Comparison of ENCODE assay signal across 7 mouse cellular contexts in genomic region chr17:28352018-28352417, GRCm38 (mm10). TPM values are rescaled to one million over a fixed set of nuclear protein-coding genes. Genes with fewer than 3 reads are reported as not detected.
DNase-seq lines count a peak whose midpoint lies in the region; ATAC-seq and TF ChIP-seq lines count a peak whose summit lies in the region.

No protein-coding gene starts in this region.

- H3K36me3 ChIP-seq in kidney, embryonic 15.5 days: no peaks in the 10 kb centered on the region
- no peaks in the 10 kb centered on the region for H3K36me3 ChIP-seq in MEL (ENCODE audit: control insufficient read depth in 1 of 2, insufficient read depth in 2 of 2, low read length in 2 of 2)
- H3K36me3 ChIP-seq in embryonic facial prominence, embryonic 14.5 days (ENCODE audit: control insufficient read depth, insufficient read depth, low read length): no peaks in the 10 kb centered on the region
- H3K36me3 ChIP-seq in liver, embryonic 15.5 days (replicated peaks): no peaks in the 10 kb centered on the region

- TF ChIP-seq POLR2A in MEL (IDR thresholded peaks at IDR 0.05; ENCODE audit: control insufficient read depth in 1 of 2, insufficient read depth in 1 of 2, low read depth in 1 of 2, low read length in 2 of 2, poor library complexity in 1 of 2): no peak

- WGBS in kidney, embryonic 15.5 days: 14% methylated on average over 11 of the region's 11 CpGs
- 21% methylated on average over 9 of the region's 11 CpGs for WGBS in embryonic facial prominence, embryonic 14.5 days
- 10% methylated on average over 11 of the region's 11 CpGs for WGBS in liver, embryonic 15.5 days (ENCODE audit: insufficient replicate concordance)

- H3K4me3 ChIP-seq in kidney, embryonic 15.5 days (replicated peaks): peak overlapping the region; percentile 85
- H3K4me3 ChIP-seq in MEL (ENCODE audit: control insufficient read depth in 1 of 2, insufficient read depth in 1 of 2, low read depth in 2 of 2, low read length in 2 of 2): no peak overlapping the region
- peak overlapping the region; percentile 87 for H3K4me3 ChIP-seq in embryonic facial prominence, embryonic 14.5 days (ENCODE audit: low read depth, low read length)
- H3K4me3 ChIP-seq in liver, embryonic 15.5 days (replicated peaks): peak overlapping the region; percentile 65

- H3K9ac ChIP-seq in kidney, embryonic 15.5 days: no peak overlapping the region
- no peak overlapping the region for H3K9ac ChIP-seq in MEL (ENCODE audit: control insufficient read depth, low read depth, low read length, poor library complexity, severe bottlenecking)
- H3K9ac ChIP-seq in embryonic facial prominence, embryonic 14.5 days (ENCODE audit: low read depth, low read length): peak overlapping the region; percentile 97
- H3K9ac ChIP-seq in liver, embryonic 15.5 days: no peak overlapping the region

- no peaks in the 10 kb centered on the region for H3K9me3 ChIP-seq in kidney, embryonic 15.5 days (replicated peaks)
- H3K9me3 ChIP-seq in MEL (replicated peaks; ENCODE audit: insufficient read depth, low read length): no peaks in the 10 kb centered on the region
- no peaks in the 10 kb centered on the region for H3K9me3 ChIP-seq in embryonic facial prominence, embryonic 14.5 days (ENCODE audit: control insufficient read depth, low read length)
- H3K9me3 ChIP-seq in liver, embryonic 15.5 days (replicated peaks): no peaks in the 10 kb centered on the region

- H3K27ac ChIP-seq in kidney, embryonic 15.5 days: peak overlapping the region; percentile 99
- no peak overlapping the region for H3K27ac ChIP-seq in MEL (ENCODE audit: control insufficient read depth, low read depth, low read length)
- H3K27ac ChIP-seq in embryonic facial prominence, embryonic 14.5 days (replicated peaks; ENCODE audit: low read depth, low read length): peak overlapping the region; percentile 99
- 0 out of 2 replicates have a peak overlapping the region, but pooled peaks have one; percentile 66 for H3K27ac ChIP-seq in liver, embryonic 15.5 days (replicated peaks)

- H3K79me2 ChIP-seq in MEL (ENCODE audit: control insufficient read depth, insufficient read depth, low read length, poor library complexity): no peaks in the 10 kb centered on the region; the same call in 1 of the 2 replicates

- ATAC-seq in kidney, embryonic 15.5 days (replicated peaks; ENCODE audit: low FRiP score): no peak
- ATAC-seq in embryonic facial prominence, embryonic 14.5 days (ENCODE audit: low read depth): no peak
- ATAC-seq in liver, embryonic 15.5 days (ENCODE audit: insufficient read depth): peak; percentile 63
- no peak for ATAC-seq in megakaryocyte progenitor cell, adult 5-6 weeks (replicated peaks; ENCODE audit: poor library complexity)

- TF ChIP-seq CTCF in MEL (IDR thresholded peaks at IDR 0.05 in 2 of 3, conservative IDR thresholded peaks at IDR 0.05 in 1 of 3; ENCODE audit: control insufficient read depth in 1 of 3, insufficient read depth in 1 of 3, low read depth in 2 of 3, low read length in 3 of 3, poor library complexity in 1 of 3, severe bottlenecking in 1 of 3): no peak

- TF ChIP-seq RAD21 in MEL (IDR thresholded peaks at IDR 0.05; ENCODE audit: low read depth, low read length): no peak

- DNase-seq in kidney, postnatal 25 days: no peak
- no peak for DNase-seq in MEL (ENCODE audit: low read depth, low spot score)
- DNase-seq in embryonic facial prominence, embryonic 14.5 days (ENCODE audit: low spot score): no peak
- no peak for DNase-seq in thymus, postnatal 14 days

- peak overlapping the region; percentile 93 for H3K4me2 ChIP-seq in kidney, embryonic 15.5 days
- H3K4me2 ChIP-seq in embryonic facial prominence, embryonic 14.5 days (ENCODE audit: low read depth, low read length): peak overlapping the region; percentile 90
- peak overlapping the region; percentile 93 for H3K4me2 ChIP-seq in liver, embryonic 15.5 days

- H3K27me3 ChIP-seq in kidney, embryonic 15.5 days: 0 out of 2 replicates have a peak, but pooled peaks cover 7% of the 10 kb centered on the region
- no peaks in the 10 kb centered on the region; a peak in 1 of 4 replicates for H3K27me3 ChIP-seq in MEL (ENCODE audit: control insufficient read depth in 1 of 2, insufficient read depth in 2 of 2, low read length in 2 of 2)
- no peaks in the 10 kb centered on the region for H3K27me3 ChIP-seq in embryonic facial prominence, embryonic 14.5 days (replicated peaks; ENCODE audit: control insufficient read depth, insufficient read depth, low read length)
- peaks cover 75% of the 10 kb centered on the region for H3K27me3 ChIP-seq in liver, embryonic 15.5 days

- H3K4me1 ChIP-seq in kidney, embryonic 15.5 days: peaks cover 44% of the 10 kb centered on the region
- H3K4me1 ChIP-seq in MEL (ENCODE audit: control insufficient read depth in 1 of 2, insufficient read depth in 2 of 2, low read length in 2 of 2): no peaks in the 10 kb centered on the region; a peak in 2 of 4 replicates
- peaks cover 36% of the 10 kb centered on the region for H3K4me1 ChIP-seq in embryonic facial prominence, embryonic 14.5 days (ENCODE audit: control insufficient read depth, insufficient read depth, low read length)
- peaks cover 54% of the 10 kb centered on the region for H3K4me1 ChIP-seq in liver, embryonic 15.5 days (replicated peaks)

- TF ChIP-seq EP300 in MEL (IDR thresholded peaks at IDR 0.05; ENCODE audit: low read depth in 1 of 2, low read length in 2 of 2): no peak

TF ChIP-seq in MEL, 35 proteins besides CTCF, POLR2A, EP300 and RAD21:
- no peak for TF ChIP-seq ZMIZ1 (IDR thresholded peaks at IDR 0.05; ENCODE audit: low read depth, low read length)
- no peak for TF ChIP-seq NELFE (IDR thresholded peaks at IDR 0.05; ENCODE audit: low read depth, low read length)
- TF ChIP-seq SMC3 (IDR thresholded peaks at IDR 0.05; ENCODE audit: low read depth, low read length): no peak
- peak; percentile 27; the same call in 1 of the 2 replicates for TF ChIP-seq TAL1 (IDR thresholded peaks at IDR 0.05; ENCODE audit: low read length)
- TF ChIP-seq MAZ (IDR thresholded peaks at IDR 0.05; ENCODE audit: low read depth, low read length): no peak

RNA-seq across cellular contexts. Expression of gene Tead3, which starts 1.4 kb away (rescaled TPM):
- 9.8 and 11.0 TPM in 2 replicates for polyA plus RNA-seq in kidney, embryonic 15.5 days (2015; fragmentation: Nextera tagmentation; extraction: Ambion mirVana)
- total RNA-seq in MEL (2012; rRNA removed): 0.46 and 0.73 TPM in 2 replicates
- polyA plus RNA-seq in MEL (2012; ENCODE audit: insufficient read depth in 1 of 2, insufficient read length in 2 of 2, low read depth in 1 of 2, low replicate concordance in 2 of 2, missing spikeins in 1 of 2): 1 to 10 TPM in 1 of 2 experiments, not detected in 1; 4.1 TPM
- polyA plus RNA-seq in embryonic facial prominence, embryonic 14.5 days (2014; fragmentation: Nextera tagmentation; extraction: Ambion mirVana): 11.3 and 12.0 TPM in 2 replicates
- polyA plus RNA-seq in liver, embryonic 15.5 days (2015; fragmentation: Nextera tagmentation; extraction: Ambion mirVana): 0.60 and 0.69 TPM in 2 replicates
- 0.15 and 1.9 TPM in 2 replicates for total RNA-seq in megakaryocyte progenitor cell, adult 5-6 weeks (2015)
- 0.04 TPM in 1 of 2 replicates, not detected in the other for total RNA-seq in megakaryocyte progenitor cell, adult 5-6 weeks (2017)

RNA-seq across cellular contexts. Expression of gene Tulp1, which starts 13.0 kb away (rescaled TPM):
- 5.6 and 6.4 TPM in 2 replicates for polyA plus RNA-seq in kidney, embryonic 15.5 days (2015; fragmentation: Nextera tagmentation; extraction: Ambion mirVana)
- 0.23 and 0.49 TPM in 2 replicates for total RNA-seq in MEL (2012; rRNA removed)
- 1 to 10 TPM in 1 of 2 experiments, not detected in 1; 2.4 TPM for polyA plus RNA-seq in MEL (2012; ENCODE audit: insufficient read depth in 1 of 2, insufficient read length in 2 of 2, low read depth in 1 of 2, low replicate concordance in 2 of 2, missing spikeins in 1 of 2)
- 3.9 and 6.0 TPM in 2 replicates for polyA plus RNA-seq in embryonic facial prominence, embryonic 14.5 days (2014; fragmentation: Nextera tagmentation; extraction: Ambion mirVana)
- 0.10 and 0.14 TPM in 2 replicates for polyA plus RNA-seq in liver, embryonic 15.5 days (2015; fragmentation: Nextera tagmentation; extraction: Ambion mirVana)
- total RNA-seq in megakaryocyte progenitor cell, adult 5-6 weeks (2015): not detected in 2 replicates
- not detected in 2 replicates for total RNA-seq in megakaryocyte progenitor cell, adult 5-6 weeks (2017)

RNA-seq across cellular contexts. Expression of gene Rpl10a, which starts 23.7 kb away (rescaled TPM):
- polyA plus RNA-seq in kidney, embryonic 15.5 days (2015; fragmentation: Nextera tagmentation; extraction: Ambion mirVana): 643 and 689 TPM in 2 replicates
- total RNA-seq in MEL (2012; rRNA removed): 2,803 and 2,872 TPM in 2 replicates
- 1,000 to 10,000 TPM in 1 of 2 experiments, not detected in 1; 2,044 TPM for polyA plus RNA-seq in MEL (2012; ENCODE audit: insufficient read depth in 1 of 2, insufficient read length in 2 of 2, low read depth in 1 of 2, low replicate concordance in 2 of 2, missing spikeins in 1 of 2)
- polyA plus RNA-seq in embryonic facial prominence, embryonic 14.5 days (2014; fragmentation: Nextera tagmentation; extraction: Ambion mirVana): 800 and 852 TPM in 2 replicates
- polyA plus RNA-seq in liver, embryonic 15.5 days (2015; fragmentation: Nextera tagmentation; extraction: Ambion mirVana): 280 and 313 TPM in 2 replicates
- 3,042 and 3,166 TPM in 2 replicates for total RNA-seq in megakaryocyte progenitor cell, adult 5-6 weeks (2015)
- 795 and 921 TPM in 2 replicates for total RNA-seq in megakaryocyte progenitor cell, adult 5-6 weeks (2017)

RNA-seq across cellular contexts. Expression of gene Fance, which starts 38.7 kb away (rescaled TPM):
- polyA plus RNA-seq in kidney, embryonic 15.5 days (2015; fragmentation: Nextera tagmentation; extraction: Ambion mirVana): 28.4 and 33.7 TPM in 2 replicates
- 46.0 and 51.2 TPM in 2 replicates for total RNA-seq in MEL (2012; rRNA removed)
- polyA plus RNA-seq in MEL (2012; ENCODE audit: insufficient read depth in 1 of 2, insufficient read length in 2 of 2, low read depth in 1 of 2, low replicate concordance in 2 of 2, missing spikeins in 1 of 2): 100 to 1,000 TPM; 105 to 382 TPM
- polyA plus RNA-seq in embryonic facial prominence, embryonic 14.5 days (2014; fragmentation: Nextera tagmentation; extraction: Ambion mirVana): 26.1 and 30.6 TPM in 2 replicates
- 9.4 and 11.0 TPM in 2 replicates for polyA plus RNA-seq in liver, embryonic 15.5 days (2015; fragmentation: Nextera tagmentation; extraction: Ambion mirVana)
- total RNA-seq in megakaryocyte progenitor cell, adult 5-6 weeks (2015): 28.7 and 34.8 TPM in 2 replicates
- 11.0 and 14.8 TPM in 2 replicates for total RNA-seq in megakaryocyte progenitor cell, adult 5-6 weeks (2017)

Comparison
In these comparisons a context has a peak if more than half of its experiments do, and no peak if none do; other contexts are left out.
1. H3K4me3 ChIP-seq: peak in kidney, embryonic 15.5 days (single experiment), embryonic facial prominence, embryonic 14.5 days (single experiment) and liver, embryonic 15.5 days (single experiment); none in MEL (0 of 2).
2. Peak in every context shown above with its lines, with median percentiles within 50 percentile points of each other: H3K4me2 ChIP-seq.